Mouse (Mus musculus) megakaryocyte, embryonic 14.5 days (primary cell): ENCODE results near the gene Gpm6a.

ENCODE experiments used
- FLI1 ChIP-seq: IDR thresholded peaks from 2 replicates; pipeline ENCODE4 v1.6.1; 2012; ENCODE audit warnings: low read length, inconsistent platforms, mixed read lengths
- GATA1 ChIP-seq: IDR thresholded peaks from 3 replicates; pipeline ENCODE4 v1.6.1; 2012; ENCODE audit warnings: mixed read lengths, low read length, inconsistent platforms, borderline replicate concordance

- TF ChIP-seq GATA1 (no peak), FLI1 (no peak)
These were observed 1.4 kb downstream of the Gpm6a start for GRCm38 (mm10) chr8:54955935-54956573.
